Mouse (Mus musculus) thymus, adult 18-20 months (tissue): ENCODE measurements around the gene Naa38.
A peak's percentile ranks its signal among the peaks of the same experiment; 100 is the strongest.

Experiments
- DNase-seq, 2 experiments: peaks; one replicate each; pipeline ENCODE4 v3.0.0; 2022; ENCODE audit warnings: mixed read lengths in 2 of 2

Naa38 gene

GRCm38 (mm10) chr11:69401210-69401637 is 5.9 kb downstream of the Naa38 start:
- peak; percentile 78 to 89 for DNase-seq

- no peak for DNase-seq
Measured at GRCm38 (mm10) chr11:69401987-69402386, 6.7 kb downstream of the Naa38 start.

- peak in 1 of 2 experiments; percentile 19 for DNase-seq
Measured at GRCm38 (mm10) chr11:69403691-69404594, 8.7 kb downstream of the Naa38 start.

- DNase-seq = peak in 1 of 2 experiments; percentile 9
Measured at GRCm38 (mm10) chr11:69404595-69405396, 9.5 kb downstream of the Naa38 start.

- peak in 1 of 2 experiments; percentile 9 for DNase-seq
Measured at GRCm38 (mm10) chr11:69405397-69406200, 10.3 kb downstream of the Naa38 start.

- DNase-seq = peak in 1 of 2 experiments; percentile 15
Measured at GRCm38 (mm10) chr11:69406282-69406681, 11.0 kb downstream of the Naa38 start.

- DNase-seq = peak in 1 of 2 experiments; percentile 10
Measured at GRCm38 (mm10) chr11:69406867-69407723, 11.8 kb downstream of the Naa38 start.

GRCm38 (mm10) chr11:69407724-69408004 is 12.4 kb downstream of the Naa38 start:
- DNase-seq = peak in 1 of 2 experiments; percentile 7

- DNase-seq = peak; percentile 66 to 81
Measured at GRCm38 (mm10) chr11:69408541-69409377, 13.5 kb downstream of the Naa38 start.

- DNase-seq = peak; percentile 87 to 90
Measured at GRCm38 (mm10) chr11:69409378-69410044, 14.2 kb downstream of the Naa38 start.

- DNase-seq = no peak
Measured at GRCm38 (mm10) chr11:69410045-69410309, 14.7 kb downstream of the Naa38 start.

- peak in 1 of 2 experiments; percentile 79 for DNase-seq
Measured at GRCm38 (mm10) chr11:69410310-69411072, 15.2 kb downstream of the Naa38 start.

GRCm38 (mm10) chr11:69411073-69411535 is 15.8 kb downstream of the Naa38 start:
- DNase-seq = peak; percentile 81 to 88

- peak in 1 of 2 experiments; percentile 62 for DNase-seq
Measured at GRCm38 (mm10) chr11:69411538-69412203, 16.4 kb downstream of the Naa38 start.

GRCm38 (mm10) chr11:69412548-69412947 is 17.3 kb downstream of the Naa38 start:
- no peak for DNase-seq

GRCm38 (mm10) chr11:69413221-69414181 is 18.2 kb downstream of the Naa38 start, which contains the start of gene Kdm6b:
Gene Kdm6b, minus strand, starts transcription at chr11:69413675.
- DNase-seq = peak in 1 of 2 experiments; percentile 65
